In the genomic region with DNA sequence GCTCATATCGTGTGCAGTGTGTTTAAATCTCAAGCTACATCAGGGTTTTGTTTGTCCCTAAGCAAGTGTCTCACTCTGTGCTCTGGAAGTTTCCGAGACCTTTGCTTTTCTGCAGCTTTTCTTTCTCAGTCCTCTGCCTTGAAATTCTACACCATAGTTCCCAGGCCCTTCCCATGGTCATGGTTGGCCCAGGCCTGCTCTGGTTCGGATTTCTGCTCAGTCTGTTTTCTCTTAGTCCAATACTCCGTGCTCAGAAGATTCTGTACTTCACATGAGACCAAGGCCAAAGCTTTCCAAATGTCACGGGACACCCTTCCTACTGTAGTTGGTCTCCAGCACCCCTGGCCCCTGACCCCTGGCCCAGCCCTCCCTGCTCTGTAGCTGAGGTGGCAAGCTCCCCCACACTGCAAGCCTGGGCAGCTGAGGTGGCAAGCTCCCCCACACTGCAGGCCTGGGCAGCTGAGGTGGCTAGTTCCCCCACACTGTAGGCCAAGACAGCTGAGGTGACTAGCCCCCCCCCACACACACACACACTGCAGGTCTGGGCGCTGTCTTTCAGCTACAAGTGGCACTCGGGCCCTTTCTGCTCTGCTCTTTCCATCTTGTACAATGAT, we compare ENCODE assay signal across 19 mouse cellular contexts. TPM values are rescaled to one million over a fixed set of nuclear protein-coding genes. Genes with fewer than 3 reads are reported as not detected.
A peak's percentile ranks its signal among the peaks of the same experiment; 100 is the strongest.
DNase-seq lines count a peak whose midpoint lies in the region; TF ChIP-seq lines count a peak whose summit lies in the region.
"Had no signal": no experiment of that assay in that cellular context is flagged by ENCODE, and none has a peak within 500 bp of the region (broad histone marks: within the 10 kb centered on the region; RNA-seq: fewer than 3 reads in every experiment).

No protein-coding gene starts in this region.

- 69% methylated on average over 7 of the region's 7 CpGs for WGBS in midbrain, embryonic 10.5 days
- WGBS in lung, adult 2 months: 66% methylated on average over 7 of the region's 7 CpGs

- H3K4me3 ChIP-seq in midbrain, embryonic 10.5 days: no peak overlapping the region
- no peak overlapping the region for H3K4me3 ChIP-seq in lung, adult 2 months (replicated peaks; ENCODE audit: extremely low read depth, low read depth, low read length)
- H3K4me3 ChIP-seq: erythroblast, embryonic 14.5 days; hindbrain, embryonic 13.5 days; megakaryocyte, embryonic 14.5 days had no signal

- no peaks in the 10 kb centered on the region for H3K27me3 ChIP-seq in midbrain, embryonic 10.5 days (ENCODE audit: low read depth, poor library complexity, severe bottlenecking)
- H3K27me3 ChIP-seq: hindbrain, embryonic 13.5 days had no signal

- TF ChIP-seq POLR2A in lung, adult 2 months (IDR thresholded peaks at IDR 0.05; ENCODE audit: borderline replicate concordance, extremely low read depth, low read depth, low read length): no peak

- intact Hi-C loops in left cerebral cortex, postnatal 4 days (cut with DNase I): no loop called here

- H3K36me3 ChIP-seq in midbrain, embryonic 10.5 days: no peaks in the 10 kb centered on the region
- H3K36me3 ChIP-seq: hindbrain, embryonic 13.5 days had no signal

- H3K4me1 ChIP-seq in midbrain, embryonic 10.5 days: no peaks in the 10 kb centered on the region; the same call in 1 of the 2 replicates
- H3K4me1 ChIP-seq in lung, adult 2 months (ENCODE audit: control insufficient read depth, insufficient read depth, low read length): no peaks in the 10 kb centered on the region
- H3K4me1 ChIP-seq: hindbrain, embryonic 13.5 days; megakaryocyte, embryonic 14.5 days had no signal

- DNase-seq in gastrocnemius, adult 18-20 months (ENCODE audit: low spot score): peak; percentile 3
- DNase-seq in gastrocnemius, adult 8-10 months (ENCODE audit: low spot score in 2 of 2): no peak
- DNase-seq in urinary bladder, postnatal 14 days (ENCODE audit: low spot score): peak; percentile 4
- no peak for DNase-seq in urinary bladder, postnatal 10 days (ENCODE audit: low spot score)
- DNase-seq in gastrocnemius, postnatal 25 days: peak; percentile 31
- DNase-seq in midbrain, embryonic 10.5 days (ENCODE audit: low spot score): no peak
- DNase-seq in lung, adult 2 months: no peak
- DNase-seq in left cerebral cortex, postnatal 4 days: no peak
- DNase-seq: cerebellum, adult 9-10 months; lung, adult 18-20 months; thymus, postnatal 14 days had no signal

- TF ChIP-seq CTCF in lung, adult 2 months (IDR thresholded peaks at IDR 0.05; ENCODE audit: insufficient read depth, low read length): no peak

- no peaks in the 10 kb centered on the region for H3K9me3 ChIP-seq in midbrain, embryonic 10.5 days (replicated peaks)
- H3K9me3 ChIP-seq: hindbrain, embryonic 13.5 days; megakaryocyte, embryonic 14.5 days had no signal

- H3K27ac ChIP-seq in midbrain, embryonic 10.5 days (replicated peaks): no peak overlapping the region
- H3K27ac ChIP-seq: hindbrain, embryonic 13.5 days had no signal

RNA-seq across cellular contexts. Expression of a gene that starts 15.0 kb away (rescaled TPM):
- not detected for total RNA-seq in gastrocnemius, adult 18-20 months (2021)
- not detected for total RNA-seq in gastrocnemius, adult 8-10 months (2022)
- total RNA-seq in gastrocnemius, postnatal 25 days (2021): not detected
- polyA plus RNA-seq in midbrain, embryonic 10.5 days (2016; fragmentation: Nextera tagmentation; extraction: Ambion mirVana): not detected in 2 replicates
- not detected in 2 replicates for polyA plus RNA-seq in lung, adult 2 months (2012; rRNA removed)
- not detected for total RNA-seq in left cerebral cortex, postnatal 4 days (2021)
- total RNA-seq: adrenal gland, postnatal 36 days; layer of hippocampus, adult 18-20 months; left cerebral cortex, postnatal 25 days had no signal
- polyA plus RNA-seq: erythroblast, embryonic 14.5 days; heart, embryonic 14.5 days; hindbrain, embryonic 13.5 days; spleen, adult 2 months had no signal

RNA-seq across cellular contexts. Expression of a gene that starts 26.4 kb away (rescaled TPM):
- not detected for total RNA-seq in gastrocnemius, adult 18-20 months (2021)
- not detected for total RNA-seq in gastrocnemius, adult 8-10 months (2022)
- total RNA-seq in gastrocnemius, postnatal 25 days (2021): not detected
- 3.0 and 4.7 TPM in 2 replicates for polyA plus RNA-seq in midbrain, embryonic 10.5 days (2016; fragmentation: Nextera tagmentation; extraction: Ambion mirVana)
- polyA plus RNA-seq in lung, adult 2 months (2012; rRNA removed): not detected in 2 replicates
- 10 to 100 TPM in 1 of 2 experiments, 1 to 10 TPM in 1; 9.6 to 10.0 TPM for total RNA-seq in left cerebral cortex, postnatal 4 days (2021)
- polyA plus RNA-seq: erythroblast, embryonic 14.5 days had no signal

RNA-seq across cellular contexts. Expression of a gene that starts 31.0 kb away (rescaled TPM):
- total RNA-seq in gastrocnemius, adult 18-20 months (2021): 1 to 10 TPM; 5.2 to 6.9 TPM
- 1 to 10 TPM; 4.2 to 5.5 (median 5.2) TPM for total RNA-seq in gastrocnemius, adult 8-10 months (2022)
- total RNA-seq in gastrocnemius, postnatal 25 days (2021): 1 to 10 TPM; 5.9 to 8.0 TPM
- polyA plus RNA-seq in midbrain, embryonic 10.5 days (2016; fragmentation: Nextera tagmentation; extraction: Ambion mirVana): 20.2 and 22.6 TPM in 2 replicates
- polyA plus RNA-seq in lung, adult 2 months (2012; rRNA removed): 1.9 and 3.7 TPM in 2 replicates
- total RNA-seq in left cerebral cortex, postnatal 4 days (2021): 10 to 100 TPM; 19.5 to 19.7 TPM

Comparison
In these comparisons a context has a peak if more than half of its experiments do, and no peak if none do; other contexts are left out.
1. DNase-seq: peak in gastrocnemius, adult 18-20 months (single experiment), urinary bladder, postnatal 14 days (single experiment) and gastrocnemius, postnatal 25 days (single experiment); none in gastrocnemius, adult 8-10 months (0 of 2), urinary bladder, postnatal 10 days (single experiment), midbrain, embryonic 10.5 days (single experiment), lung, adult 2 months (single experiment) and left cerebral cortex, postnatal 4 days (single experiment).
2. RNA of a gene that starts 26.4 kb away (total RNA-seq): 9.6 to 10.0 TPM in left cerebral cortex, postnatal 4 days; not detected in gastrocnemius, adult 18-20 months, not detected in gastrocnemius, adult 8-10 months and not detected in gastrocnemius, postnatal 25 days; every median in the first group is over 10 times any median in the second.